Mouse (Mus musculus): ENCODE data around the gene Zmiz1. TPM values are rescaled to one million over a fixed set of nuclear protein-coding genes. Genes with fewer than 3 reads are reported as not detected.

Gene Zmiz1
- polyA plus RNA-seq, 1 experiment from 2014 or later = 26.3 TPM

GRCm38 (mm10) chr14:25468891-25469529 is 10.0 kb downstream of the Zmiz1 start:
- Histone ChIP-seq H3K4me3 (replicated peaks; ENCODE audit: low read length) (no peak overlapping the region), H3K4me1 (ENCODE audit: control insufficient read depth, insufficient read depth, low read length) (peaks cover 91% of the 10 kb centered on the region), H3K27me3 (ENCODE audit: control insufficient read depth, insufficient read depth, low read length) (no peaks in the 10 kb centered on the region), H3K36me3 (ENCODE audit: control insufficient read depth, insufficient read depth, low read length) (no peaks in the 10 kb centered on the region), H3K9me3 (replicated peaks; ENCODE audit: control insufficient read depth, low read length) (no peaks in the 10 kb centered on the region), H3K27ac (ENCODE audit: low read length) (no peak overlapping the region), H3K9ac (ENCODE audit: low read length) (no peak overlapping the region), H3K4me2 (ENCODE audit: low read depth, low read length) (no peak overlapping the region)
- WGBS = 80% methylated on average over 7 of the region's 7 CpGs
- no peak for ATAC-seq (ENCODE audit: insufficient read depth, low FRiP score)

GRCm38 (mm10) chr14:25470224-25470805 is 11.3 kb downstream of the Zmiz1 start:
- H3K27ac ChIP-seq (ENCODE audit: low read length) = no peak overlapping the region
- no peaks in the 10 kb centered on the region for H3K36me3 ChIP-seq (ENCODE audit: control insufficient read depth, insufficient read depth, low read length)
- H3K4me2 ChIP-seq (ENCODE audit: low read depth, low read length) = no peak overlapping the region
- peaks cover 91% of the 10 kb centered on the region for H3K4me1 ChIP-seq (ENCODE audit: control insufficient read depth, insufficient read depth, low read length)
- no peak for ATAC-seq (ENCODE audit: insufficient read depth, low FRiP score)
- H3K4me3 ChIP-seq (replicated peaks; ENCODE audit: low read length) = no peak overlapping the region
- no peaks in the 10 kb centered on the region for H3K27me3 ChIP-seq (ENCODE audit: control insufficient read depth, insufficient read depth, low read length)
- H3K9me3 ChIP-seq (replicated peaks; ENCODE audit: control insufficient read depth, low read length) = no peaks in the 10 kb centered on the region
- WGBS = 65% methylated on average over 7 of the region's 7 CpGs
- H3K9ac ChIP-seq (ENCODE audit: low read length) = no peak overlapping the region

- Histone ChIP-seq H3K9me3 (replicated peaks; ENCODE audit: control insufficient read depth, low read length) (no peaks in the 10 kb centered on the region), H3K4me2 (ENCODE audit: low read depth, low read length) (no peak overlapping the region), H3K4me1 (ENCODE audit: control insufficient read depth, insufficient read depth, low read length) (peaks cover 91% of the 10 kb centered on the region), H3K9ac (ENCODE audit: low read length) (no peak overlapping the region), H3K27me3 (ENCODE audit: control insufficient read depth, insufficient read depth, low read length) (no peaks in the 10 kb centered on the region), H3K36me3 (ENCODE audit: control insufficient read depth, insufficient read depth, low read length) (no peaks in the 10 kb centered on the region), H3K27ac (ENCODE audit: low read length) (no peak overlapping the region), H3K4me3 (replicated peaks; ENCODE audit: low read length) (no peak overlapping the region)
- WGBS = 26% methylated on average over 2 of the region's 2 CpGs
- no peak for ATAC-seq (ENCODE audit: insufficient read depth, low FRiP score)
Measured at GRCm38 (mm10) chr14:25471035-25471434, 12.1 kb downstream of the Zmiz1 start.

GRCm38 (mm10) chr14:25472096-25472861 is 13.3 kb downstream of the Zmiz1 start:
- peaks cover 92% of the 10 kb centered on the region for H3K4me1 ChIP-seq (ENCODE audit: control insufficient read depth, insufficient read depth, low read length)
- H3K4me2 ChIP-seq (ENCODE audit: low read depth, low read length) = no peak overlapping the region
- no peak overlapping the region for H3K9ac ChIP-seq (ENCODE audit: low read length)
- peak overlapping the region; percentile 67; the same call in 1 of the 2 replicates for H3K27ac ChIP-seq (ENCODE audit: low read length)
- H3K4me3 ChIP-seq (replicated peaks; ENCODE audit: low read length) = no peak overlapping the region
- WGBS = 63% methylated on average over 6 of the region's 6 CpGs
- H3K9me3 ChIP-seq (replicated peaks; ENCODE audit: control insufficient read depth, low read length) = no peaks in the 10 kb centered on the region
- H3K36me3 ChIP-seq (ENCODE audit: control insufficient read depth, insufficient read depth, low read length) = no peaks in the 10 kb centered on the region
- ATAC-seq (ENCODE audit: insufficient read depth, low FRiP score) = no peak
- no peaks in the 10 kb centered on the region for H3K27me3 ChIP-seq (ENCODE audit: control insufficient read depth, insufficient read depth, low read length)

GRCm38 (mm10) chr14:25472981-25473649 is 14.1 kb downstream of the Zmiz1 start:
- no peaks in the 10 kb centered on the region for H3K36me3 ChIP-seq (ENCODE audit: control insufficient read depth, insufficient read depth, low read length)
- peak overlapping the region; percentile 67 for H3K27ac ChIP-seq (ENCODE audit: low read length)
- ATAC-seq (ENCODE audit: insufficient read depth, low FRiP score) = no peak
- no peaks in the 10 kb centered on the region for H3K27me3 ChIP-seq (ENCODE audit: control insufficient read depth, insufficient read depth, low read length)
- peaks cover 88% of the 10 kb centered on the region for H3K4me1 ChIP-seq (ENCODE audit: control insufficient read depth, insufficient read depth, low read length)
- H3K9me3 ChIP-seq (replicated peaks; ENCODE audit: control insufficient read depth, low read length) = no peaks in the 10 kb centered on the region
- no peak overlapping the region for H3K4me3 ChIP-seq (replicated peaks; ENCODE audit: low read length)
- peak overlapping the region; percentile 41; the same call in 1 of the 2 replicates for H3K9ac ChIP-seq (ENCODE audit: low read length)
- no peak overlapping the region for H3K4me2 ChIP-seq (ENCODE audit: low read depth, low read length)
- 47% methylated on average over 6 of the region's 6 CpGs for WGBS

- no peaks in the 10 kb centered on the region for H3K9me3 ChIP-seq (replicated peaks; ENCODE audit: control insufficient read depth, low read length)
- 0 out of 2 replicates have a peak overlapping the region, but pooled peaks have one; percentile 8 for H3K9ac ChIP-seq (ENCODE audit: low read length)
- no peaks in the 10 kb centered on the region for H3K36me3 ChIP-seq (ENCODE audit: control insufficient read depth, insufficient read depth, low read length)
- 56% methylated on average over 5 of the region's 5 CpGs for WGBS
- H3K4me1 ChIP-seq (ENCODE audit: control insufficient read depth, insufficient read depth, low read length) = peaks cover 90% of the 10 kb centered on the region
- no peak for ATAC-seq (ENCODE audit: insufficient read depth, low FRiP score)
- no peak overlapping the region for H3K4me3 ChIP-seq (replicated peaks; ENCODE audit: low read length)
- H3K4me2 ChIP-seq (ENCODE audit: low read depth, low read length) = no peak overlapping the region
- H3K27me3 ChIP-seq (ENCODE audit: control insufficient read depth, insufficient read depth, low read length) = no peaks in the 10 kb centered on the region
- H3K27ac ChIP-seq (ENCODE audit: low read length) = peak overlapping the region; percentile 39
Measured at GRCm38 (mm10) chr14:25474017-25474416, 15.0 kb downstream of the Zmiz1 start.

GRCm38 (mm10) chr14:25474732-25475131 is 15.7 kb downstream of the Zmiz1 start:
- peak overlapping the region; percentile 39 for H3K27ac ChIP-seq (ENCODE audit: low read length)
- 0 out of 2 replicates have a peak overlapping the region, but pooled peaks have one; percentile 17 for H3K9ac ChIP-seq (ENCODE audit: low read length)
- no peak for ATAC-seq (ENCODE audit: insufficient read depth, low FRiP score)
- H3K4me3 ChIP-seq (replicated peaks; ENCODE audit: low read length) = no peak overlapping the region
- peaks cover 92% of the 10 kb centered on the region for H3K4me1 ChIP-seq (ENCODE audit: control insufficient read depth, insufficient read depth, low read length)
- H3K9me3 ChIP-seq (replicated peaks; ENCODE audit: control insufficient read depth, low read length) = no peaks in the 10 kb centered on the region
- 48% methylated on average over 6 of the region's 6 CpGs for WGBS
- H3K27me3 ChIP-seq (ENCODE audit: control insufficient read depth, insufficient read depth, low read length) = no peaks in the 10 kb centered on the region
- no peak overlapping the region for H3K4me2 ChIP-seq (ENCODE audit: low read depth, low read length)
- no peaks in the 10 kb centered on the region for H3K36me3 ChIP-seq (ENCODE audit: control insufficient read depth, insufficient read depth, low read length)

GRCm38 (mm10) chr14:25476048-25476447 is 17.1 kb downstream of the Zmiz1 start:
- Histone ChIP-seq H3K4me2 (ENCODE audit: low read depth, low read length) (no peak overlapping the region; the same call in 1 of the 2 replicates), H3K27me3 (ENCODE audit: control insufficient read depth, insufficient read depth, low read length) (no peaks in the 10 kb centered on the region), H3K36me3 (ENCODE audit: control insufficient read depth, insufficient read depth, low read length) (no peaks in the 10 kb centered on the region), H3K9me3 (replicated peaks; ENCODE audit: control insufficient read depth, low read length) (no peaks in the 10 kb centered on the region), H3K4me3 (replicated peaks; ENCODE audit: low read length) (no peak overlapping the region), H3K4me1 (ENCODE audit: control insufficient read depth, insufficient read depth, low read length) (peaks cover 94% of the 10 kb centered on the region), H3K9ac (ENCODE audit: low read length) (peak overlapping the region; percentile 47; the same call in 1 of the 2 replicates), H3K27ac (ENCODE audit: low read length) (peak overlapping the region; percentile 87)
- 58% methylated on average over 9 of the region's 9 CpGs for WGBS
- no peak for ATAC-seq (ENCODE audit: insufficient read depth, low FRiP score)

Measured in stomach, embryonic 16.5 days (tissue).